Mouse (Mus musculus): ENCODE data around the gene Klf7.

The Klf7 gene

GRCm38 (mm10) chr1:64020672-64021635 is 101.1 kb downstream of the Klf7 start:
- no peak for DNase-seq (ENCODE audit: low spot score)

- DNase-seq (ENCODE audit: low spot score), result no peak
Observed at GRCm38 (mm10) chr1:64019127-64019635, 102.9 kb downstream of the Klf7 start.

DNA sequence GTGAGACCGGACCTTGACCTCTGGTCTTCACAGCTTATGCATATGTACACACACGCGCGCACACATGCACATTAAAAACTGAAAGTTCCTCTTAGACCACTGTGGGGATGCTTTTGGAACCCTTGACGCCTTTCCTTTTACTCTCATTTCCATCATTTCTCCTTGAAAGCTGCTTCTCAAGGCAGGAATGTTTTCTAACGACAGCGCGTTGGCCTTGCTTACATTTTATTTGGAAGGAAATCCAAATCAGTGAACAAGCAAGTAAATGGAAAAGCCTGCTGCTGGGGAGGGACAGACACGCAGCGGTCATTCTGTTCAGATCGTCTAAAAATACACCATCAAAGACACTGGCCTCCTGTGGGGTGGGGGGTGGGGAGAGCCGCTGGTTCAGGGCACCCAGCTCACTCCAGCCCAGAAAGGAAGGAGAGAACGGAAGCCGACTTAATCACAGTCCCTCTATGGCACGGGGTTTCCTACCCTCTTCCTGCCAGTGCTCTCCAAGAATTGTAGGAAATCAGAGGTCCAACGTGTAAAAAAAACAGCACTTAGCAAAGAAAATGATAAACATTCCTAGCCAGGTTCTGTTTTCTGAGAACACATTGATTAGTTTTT is 103.5 kb downstream of the Klf7 start:
- no peak for DNase-seq (ENCODE audit: low spot score)

- DNase-seq (ENCODE audit: low spot score), result no peak
Observed at GRCm38 (mm10) chr1:64014091-64014490, 108.0 kb downstream of the Klf7 start.

DNA sequence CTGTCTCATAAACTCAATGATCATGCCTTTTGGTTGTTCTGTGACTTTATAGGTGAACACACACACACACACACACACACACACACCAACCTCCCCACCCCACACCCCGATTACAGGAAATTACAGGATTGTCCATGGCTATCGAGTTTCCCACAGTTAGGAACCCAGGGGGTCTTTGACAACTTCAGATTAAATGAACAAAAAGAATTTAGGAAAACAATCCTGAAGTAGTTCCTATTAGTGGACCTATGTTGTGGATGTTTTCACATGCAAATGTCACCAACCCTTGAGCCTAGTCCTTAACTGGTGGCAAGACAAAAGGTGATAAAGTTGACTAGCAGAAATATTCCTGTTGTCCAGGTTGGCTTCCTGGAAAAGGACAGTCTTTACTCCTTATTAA is 113.1 kb downstream of the Klf7 start:
- DNase-seq (ENCODE audit: low spot score), result no peak

DNA sequence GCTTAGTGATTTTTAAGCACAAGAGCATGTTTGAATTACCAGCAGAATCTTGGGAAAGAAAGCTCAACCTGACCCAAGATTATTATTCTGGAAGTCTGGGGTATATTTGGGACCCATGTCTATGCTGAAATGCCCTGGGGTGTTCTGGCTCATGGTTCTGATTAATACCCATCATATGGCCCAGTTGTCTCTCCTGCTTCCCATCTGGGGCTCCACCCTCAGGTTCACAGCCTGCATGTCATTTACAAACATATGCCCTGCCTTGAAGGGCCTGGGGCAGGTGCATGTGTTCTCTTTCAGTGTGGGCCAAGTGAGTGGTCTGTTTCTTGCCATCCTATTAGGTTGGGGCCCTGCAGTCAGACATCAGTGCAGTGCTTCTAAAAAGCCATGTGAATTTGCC is 114.1 kb downstream of the Klf7 start:
- no peak for DNase-seq (ENCODE audit: low spot score)

- no peak for DNase-seq (ENCODE audit: low spot score)
Observed at GRCm38 (mm10) chr1:64005194-64005593, 116.9 kb downstream of the Klf7 start.

- DNase-seq (ENCODE audit: low spot score), result no peak
Observed at GRCm38 (mm10) chr1:64003525-64004291, 118.4 kb downstream of the Klf7 start.

DNA sequence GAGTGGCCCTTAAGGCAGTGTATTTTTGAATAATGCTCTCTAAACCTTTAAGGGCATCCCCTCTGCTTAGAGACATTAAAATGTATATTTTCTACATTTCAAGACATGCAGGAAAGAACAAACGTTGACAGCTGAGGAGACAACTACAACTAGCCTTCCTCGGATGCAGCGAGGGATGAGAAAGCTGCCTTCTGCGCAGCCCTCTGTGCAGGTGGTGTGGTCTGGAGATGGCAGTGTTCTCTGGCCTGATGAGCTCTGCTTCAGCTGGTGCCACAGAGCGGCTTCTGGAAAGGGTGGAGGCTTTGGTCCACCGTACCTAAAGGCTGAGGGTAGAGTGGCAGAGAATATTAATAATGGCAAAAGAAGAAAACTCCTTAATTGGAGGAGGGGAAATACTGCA is 120.0 kb downstream of the Klf7 start:
- DNase-seq (ENCODE audit: low spot score), result no peak

GRCm38 (mm10) chr1:64000597-64000996 is 121.5 kb downstream of the Klf7 start:
- no peak for DNase-seq (ENCODE audit: low spot score)

DNA sequence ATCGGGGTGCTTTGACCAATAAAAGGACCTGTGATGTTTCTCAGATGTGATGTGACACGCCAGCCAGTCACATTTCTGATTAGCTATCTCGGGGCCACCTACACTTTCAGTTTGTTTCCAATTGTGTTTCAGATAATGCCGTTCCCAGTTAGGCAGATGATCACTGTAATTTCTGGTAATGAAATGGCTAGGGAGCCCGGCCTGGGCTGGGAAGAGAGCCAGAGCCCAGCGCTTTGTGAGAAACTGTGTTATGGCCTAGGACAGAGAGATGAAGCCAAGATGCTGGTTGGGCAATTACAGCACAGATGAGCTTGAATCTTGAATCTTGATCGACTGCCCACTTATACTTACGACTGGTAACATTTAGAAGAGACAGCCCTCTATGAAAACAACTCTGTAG is 122.6 kb downstream of the Klf7 start:
- DNase-seq (ENCODE audit: low spot score), result no peak

DNA sequence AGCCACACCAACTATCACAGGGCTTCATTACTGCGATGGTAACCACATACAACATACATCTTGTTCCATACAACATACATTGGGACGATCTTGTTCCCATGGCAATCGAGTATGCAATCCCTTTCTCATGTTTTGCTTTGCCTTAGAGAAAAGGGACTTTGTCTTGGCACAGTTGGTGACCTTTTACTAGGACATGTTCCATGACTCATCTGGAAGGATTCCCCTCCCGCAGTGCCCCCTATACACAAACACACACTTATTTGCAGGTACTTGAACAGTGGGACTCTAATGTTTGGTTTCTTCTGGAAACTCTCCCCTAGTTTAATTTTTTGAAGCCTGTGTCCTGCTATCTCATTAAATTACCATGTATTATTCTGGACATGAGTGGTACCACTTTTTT is 123.2 kb downstream of the Klf7 start:
- no peak for DNase-seq (ENCODE audit: low spot score)

- no peak for DNase-seq (ENCODE audit: low spot score)
Observed at GRCm38 (mm10) chr1:63998139-63998538, 123.9 kb downstream of the Klf7 start.

DNA sequence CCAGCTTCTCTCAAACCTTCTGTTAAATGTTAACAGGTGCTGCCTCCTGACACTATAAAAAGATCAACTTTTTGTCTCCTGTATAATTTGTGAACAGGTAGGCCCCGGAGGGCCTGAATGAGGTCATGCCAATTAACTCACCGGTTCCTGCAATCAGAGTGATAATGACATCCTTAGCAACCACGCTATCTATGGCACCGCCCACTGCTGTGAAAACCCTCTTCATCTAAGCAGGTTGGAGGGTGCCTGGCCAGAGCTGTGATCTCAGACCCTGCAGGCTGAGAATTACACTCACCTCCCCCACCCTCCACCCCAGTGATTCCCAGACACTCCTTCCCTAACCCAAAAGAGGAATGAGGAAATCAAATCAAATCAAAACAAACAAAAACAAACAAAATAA is 126.3 kb downstream of the Klf7 start:
- DNase-seq (ENCODE audit: low spot score), result no peak

GRCm38 (mm10) chr1:63995137-63995492 is 127.0 kb downstream of the Klf7 start:
- DNase-seq (ENCODE audit: low spot score), result peak; percentile 43

- DNase-seq (ENCODE audit: low spot score), result no peak
Observed at GRCm38 (mm10) chr1:63994248-63995136, 127.6 kb downstream of the Klf7 start.

DNA sequence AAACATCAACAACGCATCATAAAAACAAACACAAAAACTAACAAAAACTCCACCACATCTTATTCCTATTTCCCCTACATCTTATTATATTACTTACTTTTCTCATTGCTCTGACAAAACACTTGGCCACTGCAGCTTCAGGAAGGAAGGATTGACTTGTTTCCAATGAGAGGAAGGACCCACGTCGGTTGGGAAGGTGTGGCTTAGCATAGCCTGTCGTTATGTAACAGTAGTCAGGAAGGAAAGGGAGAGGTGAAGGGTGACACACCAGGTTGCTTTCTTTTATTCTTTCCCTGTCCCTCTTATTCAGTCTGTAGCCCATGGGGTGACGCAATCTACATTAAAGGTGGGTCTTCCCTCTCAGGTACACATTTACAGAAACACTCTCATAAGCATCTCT is 129.6 kb downstream of the Klf7 start:
- no peak for DNase-seq (ENCODE audit: low spot score)

- no peak for DNase-seq (ENCODE audit: low spot score)
Observed at GRCm38 (mm10) chr1:63990416-63990815, 131.7 kb downstream of the Klf7 start.

GRCm38 (mm10) chr1:63980733-63981132 is 141.3 kb downstream of the Klf7 start:
- DNase-seq (ENCODE audit: low spot score), result no peak

All from layer of hippocampus, adult 9-10 months (tissue).